Mouse (Mus musculus): ENCODE measurements around the gene Mlph.

DNA sequence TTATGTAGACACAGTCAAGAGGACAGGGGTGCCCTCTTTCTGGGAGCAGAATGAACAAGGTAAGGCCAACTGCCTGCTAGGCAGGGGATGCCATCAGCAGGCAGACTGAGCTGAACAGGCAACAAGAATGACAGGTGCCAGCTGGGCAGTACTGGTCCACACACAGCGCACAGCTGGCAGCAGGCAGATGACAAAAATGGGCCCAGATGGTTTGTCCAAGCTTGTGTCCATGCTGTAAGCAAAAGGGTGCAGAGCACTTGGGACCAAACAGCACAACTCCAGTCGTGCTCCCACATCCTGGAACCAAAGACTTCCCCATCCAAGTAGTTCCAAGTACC lies 58.7 kb downstream of the Mlph start:
- TF ChIP-seq POLR2A (IDR thresholded peaks at IDR 0.05; ENCODE audit: extremely low read depth, insufficient read depth, low read length): no peak
- no peak for TF ChIP-seq CTCF (IDR thresholded peaks at IDR 0.05; ENCODE audit: extremely low read depth, insufficient read depth, low read length)
